Mouse (Mus musculus): ENCODE results near the gene Zp2.
A peak's percentile ranks its signal among the peaks of the same experiment; 100 is the strongest.

Gene Zp2

DNA sequence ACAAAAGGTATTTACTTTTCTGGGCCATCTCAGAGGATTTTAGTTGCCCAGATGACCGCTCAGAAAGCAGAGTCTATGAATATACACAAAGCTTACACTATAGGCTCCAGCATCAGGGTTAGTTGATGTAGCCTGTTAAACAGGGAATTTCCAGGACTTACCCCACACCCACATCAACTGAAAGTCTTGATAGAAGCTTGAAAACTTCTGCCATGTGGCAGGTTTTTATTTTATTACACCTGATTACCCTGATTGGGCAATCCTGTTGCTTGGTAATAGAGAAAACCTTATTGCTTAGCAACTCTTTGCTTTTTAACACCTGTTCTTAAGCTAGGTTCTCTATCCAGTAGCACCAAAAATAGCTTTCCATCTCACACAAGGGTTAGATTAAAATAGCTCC is 2.3 kb downstream of the Zp2 start:
- no peak for DNase-seq (ENCODE audit: low read depth, low spot score)

DNA sequence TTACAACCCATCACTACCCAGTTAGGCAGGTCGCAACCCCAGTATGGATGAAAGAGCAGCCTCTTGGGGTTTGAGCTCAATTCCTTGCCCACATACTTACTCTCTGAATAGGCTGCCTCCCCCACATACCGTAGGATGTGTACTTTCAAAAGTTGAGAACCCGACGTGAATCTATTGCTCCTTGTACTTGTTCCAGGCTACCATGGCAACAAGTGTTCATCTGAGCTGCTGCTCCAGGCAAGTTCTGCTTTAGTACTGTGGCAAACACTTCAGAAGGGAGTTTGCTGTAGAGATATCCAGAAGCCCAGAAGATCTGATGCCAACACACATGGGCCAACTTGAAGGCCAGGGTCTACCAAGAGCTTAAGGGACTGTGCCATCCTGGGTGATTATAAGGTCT is 16.1 kb downstream of the Zp2 start:
- DNase-seq (ENCODE audit: low read depth, low spot score): no peak

GRCm38 (mm10) chr7:120127686-120128059 is 17.4 kb downstream of the Zp2 start:
- DNase-seq (ENCODE audit: low read depth, low spot score): peak; percentile 59

- DNase-seq (ENCODE audit: low read depth, low spot score): no peak
Observed at GRCm38 (mm10) chr7:120126976-120127685, 18.0 kb downstream of the Zp2 start.

GRCm38 (mm10) chr7:120124844-120125243 is 20.2 kb downstream of the Zp2 start:
- peak; percentile 78 for DNase-seq (ENCODE audit: low read depth, low spot score)

- DNase-seq (ENCODE audit: low read depth, low spot score): no peak
Observed at GRCm38 (mm10) chr7:120123776-120124175, 21.3 kb downstream of the Zp2 start.

- no peak for DNase-seq (ENCODE audit: low read depth, low spot score)
Observed at GRCm38 (mm10) chr7:120117529-120117928, 27.6 kb downstream of the Zp2 start.

- no peak for DNase-seq (ENCODE audit: low read depth, low spot score)
Observed at GRCm38 (mm10) chr7:120116976-120117375, 28.1 kb downstream of the Zp2 start.

- DNase-seq (ENCODE audit: low read depth, low spot score): no peak
Observed at GRCm38 (mm10) chr7:120109676-120110075, 35.4 kb downstream of the Zp2 start.

- no peak for DNase-seq (ENCODE audit: low read depth, low spot score)
Observed at GRCm38 (mm10) chr7:120106356-120106755, 38.7 kb downstream of the Zp2 start.

GRCm38 (mm10) chr7:120104975-120105374 is 40.1 kb downstream of the Zp2 start:
- no peak for DNase-seq (ENCODE audit: low read depth, low spot score)

GRCm38 (mm10) chr7:120103019-120103567 is 42.0 kb downstream of the Zp2 start:
- peak; percentile 32 for DNase-seq (ENCODE audit: low read depth, low spot score)

GRCm38 (mm10) chr7:120102164-120102972 is 42.7 kb downstream of the Zp2 start, which contains the start of gene Tmem159:
Gene Tmem159, plus strand, starts transcription at chr7:120102353.
- peak; percentile 76 for DNase-seq (ENCODE audit: low read depth, low spot score)

GRCm38 (mm10) chr7:120098403-120098802 is 46.7 kb downstream of the Zp2 start:
- DNase-seq (ENCODE audit: low read depth, low spot score): peak; percentile 56

DNA sequence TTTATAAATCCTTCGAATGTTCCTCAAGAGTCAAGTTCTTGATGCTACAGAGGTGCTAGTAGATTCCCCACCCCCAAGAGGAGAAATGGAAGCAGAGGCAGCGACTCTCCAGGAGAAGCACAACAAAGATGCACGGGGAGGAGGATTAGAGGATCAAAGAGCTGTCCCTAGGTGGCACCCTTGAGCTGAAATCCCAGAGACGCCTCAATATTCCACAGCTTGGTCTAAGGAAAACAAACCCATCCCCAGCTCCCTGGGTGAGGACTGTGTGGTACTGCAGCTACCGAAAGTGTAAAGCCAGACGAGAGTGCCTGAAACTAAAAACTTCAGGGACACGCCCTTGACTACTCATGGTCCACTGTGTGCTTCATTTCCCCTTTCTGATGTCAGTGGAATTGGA is 47.2 kb downstream of the Zp2 start:
- DNase-seq (ENCODE audit: low read depth, low spot score): peak; percentile 67

GRCm38 (mm10) chr7:120095180-120095579 is 49.9 kb downstream of the Zp2 start, which contains the start of gene Dnah3:
Gene Dnah3, minus strand, starts transcription at chr7:120095280.
- no peak for DNase-seq (ENCODE audit: low read depth, low spot score)

DNA sequence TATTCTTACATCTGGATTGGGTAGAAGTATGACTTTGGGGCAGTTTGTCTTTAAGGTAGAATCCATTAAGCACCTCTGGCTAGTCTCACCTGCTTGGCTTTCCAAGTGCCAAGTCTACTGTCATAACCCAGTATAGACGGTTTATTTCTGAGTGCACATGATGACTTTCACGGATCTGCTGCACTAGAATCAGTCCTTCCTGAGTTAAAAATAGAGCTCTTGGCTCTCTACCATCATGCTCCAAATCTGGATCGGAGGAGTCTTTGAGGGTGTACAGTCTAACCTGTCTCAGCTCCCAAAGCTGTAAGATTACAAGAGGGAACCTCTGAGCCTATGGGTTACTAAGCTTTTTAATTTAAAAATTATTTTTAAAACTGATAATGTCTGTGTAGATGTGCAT is 50.9 kb downstream of the Zp2 start:
- no peak for DNase-seq (ENCODE audit: low read depth, low spot score)

DNA sequence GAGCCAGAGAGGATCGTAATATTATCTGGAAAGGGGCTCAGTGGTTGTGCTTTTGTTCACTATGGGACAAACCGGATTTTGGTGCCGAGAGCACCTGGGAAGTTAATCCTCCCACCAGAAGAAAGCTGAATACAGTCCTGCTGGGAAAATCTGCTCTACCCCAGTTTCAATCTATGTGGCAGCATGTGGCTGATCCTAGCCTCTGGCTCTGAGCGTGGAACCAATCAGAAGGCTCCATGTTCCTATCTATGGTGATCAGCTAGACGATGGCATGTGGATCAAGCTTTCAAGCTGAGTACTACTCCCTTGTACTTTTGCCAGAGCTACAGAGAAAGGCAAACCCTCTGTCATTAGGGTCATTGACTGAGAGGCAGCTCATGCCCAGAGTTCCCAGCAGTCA is 52.1 kb downstream of the Zp2 start:
- DNase-seq (ENCODE audit: low read depth, low spot score): no peak

- DNase-seq (ENCODE audit: low read depth, low spot score): no peak
Observed at GRCm38 (mm10) chr7:120080177-120080576, 64.9 kb downstream of the Zp2 start.

All from forelimb bud, embryonic 11.5 days (tissue).